Mouse (Mus musculus) E14TG2a.4 (cell line): ENCODE results near the gene Gm42715.
"Not testable (repeated sequence)": the region's sequence is repeated elsewhere in the genome, so short reads cannot be mapped to it uniquely, and the experiment has no call there.

Experiments used
- H3K27me3 ChIP-seq: 2 replicates; pipeline ENCODE4 v1.6.1; 2014; ENCODE audit warnings: low read length, control low read depth; ENCODE audit not compliant: insufficient read depth
- H3K36me3 ChIP-seq: 2 replicates; pipeline ENCODE4 v1.6.1; 2014; ENCODE audit warnings: low read length, control low read depth; ENCODE audit not compliant: insufficient read depth
- H3K4me1 ChIP-seq: replicated peaks from 2 replicates; pipeline ENCODE4 v1.6.1; 2014; ENCODE audit warnings: low read depth, low read length, control low read depth
- H3K4me3 ChIP-seq: replicated peaks from 2 replicates; pipeline ENCODE4 v1.5.1; 2014; ENCODE audit warnings: mild to moderate bottlenecking, low read length
- H3K9me3 ChIP-seq: 2 replicates; pipeline ENCODE4 v1.6.1; 2014; ENCODE audit warnings: low read length, control low read depth
- CTCF ChIP-seq: conservative IDR thresholded peaks from 2 replicates; pipeline ENCODE4 v1.5.1; 2014; ENCODE audit warnings: low read length
- NANOG ChIP-seq: IDR thresholded peaks from 2 replicates; pipeline ENCODE4 v1.6.1; 2014; ENCODE audit warnings: borderline replicate concordance, low read length, mixed read lengths
- POU5F1 ChIP-seq: IDR thresholded peaks from 2 replicates; pipeline ENCODE4 v1.6.1; 2014; ENCODE audit warnings: low read length, borderline replicate concordance

The Gm42715 gene

GRCm38 (mm10) chr7:127476336-127476735, 43.0 kb upstream of the Gm42715 start:
- H3K4me1 ChIP-seq, result peaks cover 69% of the 10 kb centered on the region
- no peak for TF ChIP-seq CTCF
- H3K4me3 ChIP-seq, result no peak overlapping the region
- H3K36me3 ChIP-seq, result peaks cover 54% of the 10 kb centered on the region
- H3K9me3 ChIP-seq, result no peaks in the 10 kb centered on the region
- H3K27me3 ChIP-seq, result no peaks in the 10 kb centered on the region

- TF ChIP-seq NANOG, result no peak
- Histone ChIP-seq H3K27me3 (no peaks in the 10 kb centered on the region), H3K4me3 (peak overlapping the region; percentile 99), H3K4me1 (peaks cover 69% of the 10 kb centered on the region), H3K36me3 (peaks cover 59% of the 10 kb centered on the region), H3K9me3 (no peaks in the 10 kb centered on the region)
Observed at GRCm38 (mm10) chr7:127476855-127477254, 42.5 kb upstream of the Gm42715 start.

GRCm38 (mm10) chr7:127477687-127478634, 41.4 kb upstream of the Gm42715 start:
- TF ChIP-seq POU5F1, result no peak
- no peak for TF ChIP-seq CTCF
- no peak for TF ChIP-seq NANOG
- Histone ChIP-seq H3K27me3 (no peaks in the 10 kb centered on the region), H3K4me1 (peaks cover 58% of the 10 kb centered on the region), H3K9me3 (no peaks in the 10 kb centered on the region), H3K4me3 (peak overlapping the region; percentile 99), H3K36me3 (peaks cover 70% of the 10 kb centered on the region)

- TF ChIP-seq CTCF (no peak), POU5F1 (no peak), NANOG (no peak)
- Histone ChIP-seq H3K4me3 (peak within 1 kb of the TSS; percentile 99), H3K36me3 (peaks cover 72% of the 10 kb centered on the region), H3K27me3 (no peaks in the 10 kb centered on the region), H3K9me3 (no peaks in the 10 kb centered on the region), H3K4me1 (peaks cover 51% of the 10 kb centered on the region)
Observed at GRCm38 (mm10) chr7:127478635-127479317, 40.6 kb upstream of the Gm42715 start, which contains the start of gene Fbrs. Gene Fbrs (plus strand): TSS chr7:127479199.

GRCm38 (mm10) chr7:127479318-127480225, 39.8 kb upstream of the Gm42715 start:
- Histone ChIP-seq H3K4me1 (peaks cover 49% of the 10 kb centered on the region), H3K27me3 (no peaks in the 10 kb centered on the region), H3K9me3 (no peaks in the 10 kb centered on the region), H3K36me3 (peaks cover 70% of the 10 kb centered on the region), H3K4me3 (peak overlapping the region; percentile 99)
- TF ChIP-seq POU5F1, result no peak
- no peak for TF ChIP-seq CTCF
- TF ChIP-seq NANOG, result no peak

- no peaks in the 10 kb centered on the region for H3K27me3 ChIP-seq
- no peak for TF ChIP-seq CTCF
- no peak for TF ChIP-seq POU5F1
- TF ChIP-seq NANOG, result no peak
- peaks cover 70% of the 10 kb centered on the region for H3K36me3 ChIP-seq
- peak overlapping the region; percentile 99; the same call in 1 of the 2 replicates for H3K4me3 ChIP-seq
- H3K9me3 ChIP-seq, result no peaks in the 10 kb centered on the region
- peaks cover 50% of the 10 kb centered on the region for H3K4me1 ChIP-seq
Observed at GRCm38 (mm10) chr7:127480321-127480720, 39.1 kb upstream of the Gm42715 start.

GRCm38 (mm10) chr7:127485416-127485815, 34.0 kb upstream of the Gm42715 start:
- TF ChIP-seq CTCF, result no peak
- no peak for TF ChIP-seq NANOG
- TF ChIP-seq POU5F1, result no peak
- Histone ChIP-seq H3K9me3 (no peaks in the 10 kb centered on the region), H3K4me1 (peaks cover 40% of the 10 kb centered on the region), H3K4me3 (no peak overlapping the region), H3K27me3 (no peaks in the 10 kb centered on the region), H3K36me3 (peaks cover 95% of the 10 kb centered on the region)

- Histone ChIP-seq H3K36me3 (peaks cover 91% of the 10 kb centered on the region), H3K4me1 (peaks cover 33% of the 10 kb centered on the region)
- not testable (repeated sequence) for H3K27me3 ChIP-seq, H3K9me3 ChIP-seq, H3K4me3 ChIP-seq
Observed at GRCm38 (mm10) chr7:127488364-127488763, 31.0 kb upstream of the Gm42715 start.
